Mouse (Mus musculus) CH12.LX (cell line): ENCODE data around the gene Olfr1289. TPM values are rescaled to one million over a fixed set of nuclear protein-coding genes. Genes with fewer than 3 reads are reported as not detected.

Experiments
- polyA plus RNA-seq: library from polyadenylated mRNA; unstranded; fragments of >175 nt; gene quantifications from 2 replicates; pipeline ENCODE4 v1.2.1, GENCODE M21; 2012; ENCODE audit warnings: low read depth; ENCODE audit not compliant: insufficient read length
- total RNA-seq, 2 experiments: library from RNA; depleted of rRNA; stranded (reverse); fragments of 300-350 nt in 1 of 2; fragments of >200 nt in 1 of 2; gene quantifications; 2 replicates each; pipeline ENCODE4 v1.2.3; 2012 to 2014

Gene Olfr1289
- total and polyA plus RNA-seq, 3 experiments, result not detected

Other genes starting within 250 kb of the Olfr1289 start
Only the 20 nearest of the 21 such genes appear.
- not detected in 2 replicates for gene Olfr1276, start 226.3 kb upstream of the Olfr1289 start, total RNA-seq (2012; rRNA removed)
- gene Olfr1276, start 226.3 kb upstream of the Olfr1289 start, total RNA-seq (2014; rRNA removed), result not detected in 2 replicates
- gene Olfr1276, start 226.3 kb upstream of the Olfr1289 start, polyA plus RNA-seq, result not detected in 2 replicates
- not detected in 2 replicates for gene Olfr1277, start 206.7 kb upstream of the Olfr1289 start, total RNA-seq (2012; rRNA removed)
- not detected in 2 replicates for gene Olfr1277, start 206.7 kb upstream of the Olfr1289 start, total RNA-seq (2014; rRNA removed)
- gene Olfr1277, start 206.7 kb upstream of the Olfr1289 start, polyA plus RNA-seq, result not detected in 2 replicates
- gene Olfr1278, start 190.7 kb upstream of the Olfr1289 start, total RNA-seq (2012; rRNA removed), result not detected in 2 replicates
- gene Olfr1278, start 190.7 kb upstream of the Olfr1289 start, total RNA-seq (2014; rRNA removed), result not detected in 2 replicates
- not detected in 2 replicates for gene Olfr1278, start 190.7 kb upstream of the Olfr1289 start, polyA plus RNA-seq
- gene Olfr1279, start 180.2 kb upstream of the Olfr1289 start, total RNA-seq (2012; rRNA removed), result not detected in 2 replicates
- gene Olfr1279, start 180.2 kb upstream of the Olfr1289 start, total RNA-seq (2014; rRNA removed), result not detected in 2 replicates
- gene Olfr1279, start 180.2 kb upstream of the Olfr1289 start, polyA plus RNA-seq, result not detected in 2 replicates
- gene Olfr1280, start 166.8 kb upstream of the Olfr1289 start, total RNA-seq (2012; rRNA removed), result not detected in 2 replicates
- gene Olfr1280, start 166.8 kb upstream of the Olfr1289 start, total RNA-seq (2014; rRNA removed), result not detected in 2 replicates
- not detected in 2 replicates for gene Olfr1280, start 166.8 kb upstream of the Olfr1289 start, polyA plus RNA-seq
- not detected in 2 replicates for gene Olfr1281, start 154.3 kb upstream of the Olfr1289 start, total RNA-seq (2012; rRNA removed)
- gene Olfr1281, start 154.3 kb upstream of the Olfr1289 start, total RNA-seq (2014; rRNA removed), result not detected in 2 replicates
- gene Olfr1281, start 154.3 kb upstream of the Olfr1289 start, polyA plus RNA-seq, result not detected in 2 replicates
- gene Olfr1282, start 144.7 kb upstream of the Olfr1289 start, total RNA-seq (2012; rRNA removed), result not detected in 2 replicates
- not detected in 2 replicates for gene Olfr1282, start 144.7 kb upstream of the Olfr1289 start, total RNA-seq (2014; rRNA removed)
- not detected in 2 replicates for gene Olfr1282, start 144.7 kb upstream of the Olfr1289 start, polyA plus RNA-seq
- not detected in 2 replicates for gene Olfr1283, start 114.0 kb upstream of the Olfr1289 start, total RNA-seq (2012; rRNA removed)
- not detected in 2 replicates for gene Olfr1283, start 114.0 kb upstream of the Olfr1289 start, total RNA-seq (2014; rRNA removed)
- not detected in 2 replicates for gene Olfr1283, start 114.0 kb upstream of the Olfr1289 start, polyA plus RNA-seq
- gene Olfr1284, start 105.3 kb upstream of the Olfr1289 start, total RNA-seq (2012; rRNA removed), result not detected in 2 replicates
- gene Olfr1284, start 105.3 kb upstream of the Olfr1289 start, total RNA-seq (2014; rRNA removed), result not detected in 2 replicates
- not detected in 2 replicates for gene Olfr1284, start 105.3 kb upstream of the Olfr1289 start, polyA plus RNA-seq
- gene Olfr1286, start 57.7 kb upstream of the Olfr1289 start, total RNA-seq (2012; rRNA removed), result not detected in 2 replicates
- not detected in 2 replicates for gene Olfr1286, start 57.7 kb upstream of the Olfr1289 start, total RNA-seq (2014; rRNA removed)
- not detected in 2 replicates for gene Olfr1286, start 57.7 kb upstream of the Olfr1289 start, polyA plus RNA-seq
- not detected in 2 replicates for gene Olfr1287, start 31.7 kb upstream of the Olfr1289 start, total RNA-seq (2012; rRNA removed)
- not detected in 2 replicates for gene Olfr1287, start 31.7 kb upstream of the Olfr1289 start, total RNA-seq (2014; rRNA removed)
- gene Olfr1287, start 31.7 kb upstream of the Olfr1289 start, polyA plus RNA-seq, result not detected in 2 replicates
- not detected in 2 replicates for gene Olfr1288, start 6.7 kb upstream of the Olfr1289 start, total RNA-seq (2012; rRNA removed)
- gene Olfr1288, start 6.7 kb upstream of the Olfr1289 start, total RNA-seq (2014; rRNA removed), result not detected in 2 replicates
- not detected in 2 replicates for gene Olfr1288, start 6.7 kb upstream of the Olfr1289 start, polyA plus RNA-seq
- gene Olfr1290, start 13.0 kb downstream of the Olfr1289 start, total RNA-seq (2012; rRNA removed), result not detected in 2 replicates
- not detected in 2 replicates for gene Olfr1290, start 13.0 kb downstream of the Olfr1289 start, total RNA-seq (2014; rRNA removed)
- not detected in 2 replicates for gene Olfr1290, start 13.0 kb downstream of the Olfr1289 start, polyA plus RNA-seq
- gene Olfr1291-ps1, start 16.4 kb downstream of the Olfr1289 start, total RNA-seq (2012; rRNA removed), result not detected in 2 replicates
- not detected in 2 replicates for gene Olfr1291-ps1, start 16.4 kb downstream of the Olfr1289 start, total RNA-seq (2014; rRNA removed)
- gene Olfr1291-ps1, start 16.4 kb downstream of the Olfr1289 start, polyA plus RNA-seq, result not detected in 2 replicates
- not detected in 2 replicates for gene Olfr1293-ps, start 44.4 kb downstream of the Olfr1289 start, total RNA-seq (2012; rRNA removed)
- gene Olfr1293-ps, start 44.4 kb downstream of the Olfr1289 start, total RNA-seq (2014; rRNA removed), result not detected in 2 replicates
- gene Olfr1293-ps, start 44.4 kb downstream of the Olfr1289 start, polyA plus RNA-seq, result 0.10 TPM in 1 of 2 replicates, not detected in the other
- not detected in 2 replicates for gene Olfr1294, start 59.5 kb downstream of the Olfr1289 start, total RNA-seq (2012; rRNA removed)
- gene Olfr1294, start 59.5 kb downstream of the Olfr1289 start, total RNA-seq (2014; rRNA removed), result not detected in 2 replicates
- not detected in 2 replicates for gene Olfr1294, start 59.5 kb downstream of the Olfr1289 start, polyA plus RNA-seq
- not detected in 2 replicates for gene Olfr1295, start 88.9 kb downstream of the Olfr1289 start, total RNA-seq (2012; rRNA removed)
- gene Olfr1295, start 88.9 kb downstream of the Olfr1289 start, total RNA-seq (2014; rRNA removed), result not detected in 2 replicates
- not detected in 2 replicates for gene Olfr1295, start 88.9 kb downstream of the Olfr1289 start, polyA plus RNA-seq
- gene Olfr1297, start 145.7 kb downstream of the Olfr1289 start, total RNA-seq (2012; rRNA removed), result not detected in 2 replicates
- not detected in 2 replicates for gene Olfr1297, start 145.7 kb downstream of the Olfr1289 start, total RNA-seq (2014; rRNA removed)
- not detected in 2 replicates for gene Olfr1297, start 145.7 kb downstream of the Olfr1289 start, polyA plus RNA-seq
- gene Olfr1298, start 168.4 kb downstream of the Olfr1289 start, total RNA-seq (2012; rRNA removed), result not detected in 2 replicates
- not detected in 2 replicates for gene Olfr1298, start 168.4 kb downstream of the Olfr1289 start, total RNA-seq (2014; rRNA removed)
- not detected in 2 replicates for gene Olfr1298, start 168.4 kb downstream of the Olfr1289 start, polyA plus RNA-seq
- gene Olfr1299, start 180.6 kb downstream of the Olfr1289 start, total RNA-seq (2012; rRNA removed), result not detected in 2 replicates
- gene Olfr1299, start 180.6 kb downstream of the Olfr1289 start, total RNA-seq (2014; rRNA removed), result not detected in 2 replicates
- gene Olfr1299, start 180.6 kb downstream of the Olfr1289 start, polyA plus RNA-seq, result not detected in 2 replicates